Mouse (Mus musculus): ENCODE results near the gene Gm10320.

- TF ChIP-seq CTCF (IDR thresholded peaks at IDR 0.05; ENCODE audit: low read depth) (no peak), EP300 (IDR thresholded peaks at IDR 0.05; ENCODE audit: low read depth) (no peak)
Observed at GRCm38 (mm10) chr13:98506496-98506895, 14.7 kb upstream of the Gm10320 start.

Measured in liver, embryonic 14.5 days (tissue).